Mouse (Mus musculus): ENCODE data around the gene Vmn1r226.

Gene Vmn1r226

GRCm38 (mm10) chr17:20682543-20682942, at the start of gene Vmn1r226:
Gene Vmn1r226 (plus strand): TSS chr17:20682843.
- in situ Hi-C loops (cut with MboI, MseI), result no loop called here

- in situ Hi-C loops (cut with MboI, MseI), result no loop called here
Measured at GRCm38 (mm10) chr17:20729543-20729942, 46.9 kb downstream of the Vmn1r226 start, which contains the start of gene Vmn1r227. Gene Vmn1r227 (plus strand): TSS chr17:20729843.
